Mouse (Mus musculus) ES-Bruce4 (cell line): Measurements from ENCODE around the gene Zbtb25. TPM values are rescaled to one million over a fixed set of nuclear protein-coding genes. Genes with fewer than 3 reads are reported as not detected.

Experiments
- H3K27ac ChIP-seq: 2 replicates; pipeline ENCODE4 v1.5.1; 2012; ENCODE audit warnings: low read length, inconsistent platforms; ENCODE audit not compliant: insufficient read depth
- H3K27me3 ChIP-seq: 2 replicates; pipeline ENCODE4 v1.6.1; 2012; ENCODE audit warnings: mild to moderate bottlenecking, low read length, inconsistent platforms; ENCODE audit not compliant: control insufficient read depth, poor library complexity, insufficient read depth, severe bottlenecking
- H3K36me3 ChIP-seq: 2 replicates; pipeline ENCODE4 v1.6.1; 2012; ENCODE audit warnings: inconsistent platforms, mild to moderate bottlenecking, low read length, moderate library complexity; ENCODE audit not compliant: control insufficient read depth, poor library complexity, insufficient read depth, severe bottlenecking
- H3K4me1 ChIP-seq: one replicate; pipeline ENCODE4 v1.8.1; 2011; ENCODE audit warnings: low read length; ENCODE audit not compliant: control insufficient read depth, insufficient read depth
- H3K4me3 ChIP-seq: 2 replicates; pipeline ENCODE4 v1.5.1; 2011; ENCODE audit warnings: low read depth, mild to moderate bottlenecking, low read length
- H3K9ac ChIP-seq: 2 replicates; pipeline ENCODE4 v1.6.1; 2012; ENCODE audit warnings: low read depth, mild to moderate bottlenecking, inconsistent platforms; ENCODE audit not compliant: poor library complexity, severe bottlenecking
- H3K9me3 ChIP-seq: replicated peaks from 2 replicates; pipeline ENCODE4 v1.6.1; 2012; ENCODE audit warnings: mild to moderate bottlenecking, low read length, inconsistent platforms; ENCODE audit not compliant: control insufficient read depth, poor library complexity, insufficient read depth, severe bottlenecking
- CTCF ChIP-seq: IDR thresholded peaks from one replicate; pipeline ENCODE4 v1.8.1; 2011; ENCODE audit warnings: low read depth, low read length
- EP300 ChIP-seq: IDR thresholded peaks from 2 replicates; pipeline ENCODE4 v1.6.1; 2011; ENCODE audit warnings: low read depth, low read length; ENCODE audit not compliant: insufficient read depth
- POLR2A ChIP-seq: IDR thresholded peaks from one replicate; pipeline ENCODE4 v1.8.1; 2011; ENCODE audit warnings: low read length; ENCODE audit not compliant: insufficient read depth
- polyA plus RNA-seq: library from polyadenylated mRNA; stranded (reverse); fragments of >200 nt; gene quantifications from 2 replicates; pipeline ENCODE4 v1.2.4, GENCODE M21; 2011; ENCODE audit warnings: low read depth; ENCODE audit not compliant: missing spikeins, insufficient read depth, insufficient read length

Zbtb25 gene
- polyA plus RNA-seq, 1 experiment: 30.8 TPM

- TF ChIP-seq POLR2A: no peak
- no peak for TF ChIP-seq CTCF
- peak; percentile 79; the same call in 1 of the 2 replicates for TF ChIP-seq EP300
These were observed 10.7 kb upstream of the Zbtb25 start for GRCm38 (mm10) chr12:76380151-76380550.

GRCm38 (mm10) chr12:76378556-76378955 is 9.2 kb upstream of the Zbtb25 start:
- Histone ChIP-seq H3K9ac (no peak overlapping the region), H3K9me3 (no peaks in the 10 kb centered on the region), H3K4me3 (no peak overlapping the region), H3K27ac (peak overlapping the region; percentile 84), H3K4me1 (peaks cover 2% of the 10 kb centered on the region), H3K36me3 (no peaks in the 10 kb centered on the region), H3K27me3 (no peaks in the 10 kb centered on the region)
- TF ChIP-seq CTCF (no peak), EP300 (no peak), POLR2A (no peak)

More at GRCm38 (mm10) chr12:76380151-76380550, 10.7 kb upstream of the Zbtb25 start:
- H3K27me3 ChIP-seq: no peaks in the 10 kb centered on the region
- H3K27ac ChIP-seq: no peak overlapping the region
- H3K4me1 ChIP-seq: peaks cover 2% of the 10 kb centered on the region
- H3K4me3 ChIP-seq: no peak overlapping the region
- no peak overlapping the region for H3K9ac ChIP-seq
- H3K36me3 ChIP-seq: no peaks in the 10 kb centered on the region
- no peaks in the 10 kb centered on the region for H3K9me3 ChIP-seq

- H3K9me3 ChIP-seq: no peaks in the 10 kb centered on the region
- peak overlapping the region; percentile 27 for H3K27ac ChIP-seq
- H3K27me3 ChIP-seq: no peaks in the 10 kb centered on the region
- peak overlapping the region; percentile 47 for H3K4me3 ChIP-seq
- H3K4me1 ChIP-seq: peaks cover 2% of the 10 kb centered on the region
- H3K36me3 ChIP-seq: no peaks in the 10 kb centered on the region
- TF ChIP-seq CTCF: no peak
- TF ChIP-seq EP300: no peak
- TF ChIP-seq POLR2A: no peak
- peak overlapping the region; percentile 64 for H3K9ac ChIP-seq
These were observed 8.3 kb upstream of the Zbtb25 start for GRCm38 (mm10) chr12:76377726-76378125.

- H3K4me3 ChIP-seq: no peak overlapping the region
These were observed 7.7 kb upstream of the Zbtb25 start for GRCm38 (mm10) chr12:76377059-76377458.

GRCm38 (mm10) chr12:76376649-76377048 is 7.2 kb upstream of the Zbtb25 start:
- Histone ChIP-seq H3K4me1 (peaks cover 2% of the 10 kb centered on the region), H3K4me3 (no peak overlapping the region), H3K9ac (no peak overlapping the region), H3K27me3 (no peaks in the 10 kb centered on the region), H3K9me3 (no peaks in the 10 kb centered on the region), H3K27ac (peak overlapping the region; percentile 27), H3K36me3 (no peaks in the 10 kb centered on the region)
- TF ChIP-seq POLR2A (no peak), CTCF (peak; percentile 78)

More at GRCm38 (mm10) chr12:76377059-76377458, 7.7 kb upstream of the Zbtb25 start:
- peaks cover 2% of the 10 kb centered on the region for H3K4me1 ChIP-seq
- no peak overlapping the region; the same call in 1 of the 2 replicates for H3K9ac ChIP-seq
- TF ChIP-seq POLR2A (no peak), CTCF (no peak), EP300 (peak; percentile 58; the same call in 1 of the 2 replicates)
- H3K27ac ChIP-seq: peak overlapping the region; percentile 27
- H3K36me3 ChIP-seq: no peaks in the 10 kb centered on the region
- H3K27me3 ChIP-seq: no peaks in the 10 kb centered on the region
- no peaks in the 10 kb centered on the region for H3K9me3 ChIP-seq

GRCm38 (mm10) chr12:76375506-76375905 is 6.1 kb upstream of the Zbtb25 start:
- H3K36me3 ChIP-seq: no peaks in the 10 kb centered on the region
- no peaks in the 10 kb centered on the region for H3K27me3 ChIP-seq
- peaks cover 2% of the 10 kb centered on the region for H3K4me1 ChIP-seq
- TF ChIP-seq CTCF: no peak
- no peak for TF ChIP-seq POLR2A
- no peak for TF ChIP-seq EP300
- H3K9me3 ChIP-seq: no peaks in the 10 kb centered on the region
- no peak overlapping the region for H3K4me3 ChIP-seq
- no peak overlapping the region for H3K27ac ChIP-seq
- no peak overlapping the region for H3K9ac ChIP-seq

- H3K36me3 ChIP-seq: no peaks in the 10 kb centered on the region
- no peak overlapping the region for H3K4me3 ChIP-seq
- no peaks in the 10 kb centered on the region for H3K27me3 ChIP-seq
- H3K9me3 ChIP-seq: no peaks in the 10 kb centered on the region
- no peak overlapping the region for H3K9ac ChIP-seq
- TF ChIP-seq EP300 (no peak), CTCF (no peak), POLR2A (no peak)
- H3K4me1 ChIP-seq: no peaks in the 10 kb centered on the region
- no peak overlapping the region for H3K27ac ChIP-seq
These were observed 5.5 kb upstream of the Zbtb25 start for GRCm38 (mm10) chr12:76374911-76375310.
